Mouse (Mus musculus): ENCODE data around the gene Klhl23.

The Klhl23 gene

DNA sequence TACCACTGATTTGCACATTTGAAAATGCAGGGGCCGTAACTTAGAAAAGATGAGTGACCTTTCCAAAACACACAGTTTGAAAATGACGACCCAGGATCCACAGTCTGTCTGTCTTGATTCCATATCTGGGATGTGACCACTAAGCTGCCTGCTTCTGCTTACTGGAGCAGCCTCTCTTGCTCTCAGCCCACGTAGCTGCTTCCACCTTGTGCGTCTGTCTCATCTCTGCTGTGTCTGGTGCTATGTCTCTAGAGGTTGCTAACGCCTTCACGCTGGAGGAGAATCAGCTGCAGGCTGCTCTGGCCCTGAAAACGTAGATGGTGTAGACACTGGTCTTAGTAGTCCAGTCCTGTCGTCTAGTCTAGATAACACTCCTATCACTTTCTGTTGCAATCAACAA is 8.4 kb downstream of the Klhl23 start:
- DNase-seq (ENCODE audit: low spot score): no peak

DNA sequence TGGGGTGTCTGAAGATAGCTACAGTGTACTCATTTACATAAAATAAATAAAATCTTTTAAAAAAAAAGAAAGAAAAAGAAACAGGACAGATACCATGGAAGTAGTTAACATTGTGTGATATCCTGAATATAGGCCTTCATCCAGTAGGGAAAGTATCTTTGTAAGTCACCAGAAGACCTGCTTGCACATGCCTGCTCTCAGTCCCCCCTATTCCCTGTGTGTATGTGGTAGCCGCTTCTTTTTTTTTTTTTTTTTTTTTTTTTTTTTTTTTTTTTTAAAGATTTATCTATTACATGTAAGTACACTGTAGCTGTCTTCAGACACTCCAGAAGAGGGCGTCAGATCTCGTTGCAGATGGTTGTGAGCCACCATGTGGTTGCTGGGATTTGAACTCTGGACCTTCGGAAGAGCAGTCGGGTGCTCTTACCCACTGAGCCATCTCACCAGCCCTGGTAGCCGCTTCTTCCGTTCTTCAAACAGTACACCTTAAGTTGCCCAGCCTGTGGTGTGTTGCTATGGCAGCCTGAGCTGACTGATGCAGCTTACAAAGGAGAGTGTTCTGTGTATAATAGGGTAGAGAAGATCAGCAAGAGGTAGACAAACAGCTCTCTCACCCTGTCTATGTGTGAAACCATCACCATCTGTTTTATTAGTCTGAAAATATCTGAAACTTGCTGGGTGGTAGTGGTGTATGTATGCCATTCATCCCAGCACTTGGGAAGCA is 15.7 kb downstream of the Klhl23 start:
- DNase-seq (ENCODE audit: low spot score): no peak

DNA sequence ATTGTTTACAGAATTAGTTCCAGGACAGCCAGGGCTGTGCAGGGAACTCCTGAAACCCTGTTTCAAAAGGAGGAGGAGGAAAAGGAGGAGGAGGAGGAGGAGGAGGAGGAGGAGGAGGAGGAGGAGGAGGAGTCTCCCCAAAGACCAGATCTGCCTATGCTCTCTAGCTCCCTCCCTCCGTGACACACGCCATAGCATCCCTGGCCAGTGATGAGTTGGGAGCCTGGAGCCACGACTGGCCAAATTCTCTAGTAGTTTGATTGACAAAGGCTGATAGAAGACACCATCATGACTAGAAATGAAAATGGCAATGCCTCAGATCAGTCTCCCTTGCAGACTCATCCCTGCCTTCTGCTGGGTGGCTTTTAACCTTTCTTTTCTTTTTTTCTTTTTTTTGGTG is 16.3 kb downstream of the Klhl23 start:
- no peak for DNase-seq (ENCODE audit: low spot score)

DNA sequence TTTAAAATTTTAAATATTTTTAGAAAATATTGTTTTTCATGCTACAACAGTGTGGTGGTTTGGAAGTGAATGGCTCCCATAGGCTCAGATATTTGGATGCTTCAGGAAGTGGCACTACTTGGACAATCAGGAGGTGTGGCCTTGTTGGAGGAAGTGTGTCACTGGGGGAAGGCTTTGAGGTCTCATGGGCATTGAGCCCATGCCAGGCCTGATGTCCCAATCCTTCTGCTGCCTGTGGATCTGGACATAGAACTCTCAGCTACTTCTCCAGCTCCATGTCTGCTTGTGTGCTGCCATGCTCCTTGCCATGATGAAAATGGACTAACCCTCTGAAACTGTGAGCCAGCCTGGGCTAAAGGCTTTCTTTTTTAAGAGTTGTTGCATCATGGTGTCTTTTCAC is 17.0 kb downstream of the Klhl23 start:
- DNase-seq (ENCODE audit: low spot score): no peak

DNA sequence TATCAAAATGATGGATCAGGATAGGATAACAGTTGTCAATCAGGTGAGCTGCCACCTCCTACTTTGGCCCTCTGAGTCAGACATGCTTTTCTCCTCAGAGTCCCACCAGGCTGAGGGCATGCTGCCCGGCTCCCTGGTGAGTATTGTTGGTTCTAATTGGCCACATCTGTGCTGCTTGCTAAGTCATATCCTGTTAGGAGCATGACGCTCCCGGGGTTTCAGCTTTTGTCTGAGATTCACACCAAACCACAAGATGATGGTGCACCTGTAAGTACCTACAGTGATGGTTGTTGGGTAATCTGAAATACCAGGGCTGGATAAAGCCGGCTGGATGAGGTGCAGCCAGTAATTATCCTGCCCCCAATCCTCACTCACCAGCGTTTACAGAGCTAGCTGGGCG is 18.5 kb downstream of the Klhl23 start:
- no peak for DNase-seq (ENCODE audit: low spot score)

DNA sequence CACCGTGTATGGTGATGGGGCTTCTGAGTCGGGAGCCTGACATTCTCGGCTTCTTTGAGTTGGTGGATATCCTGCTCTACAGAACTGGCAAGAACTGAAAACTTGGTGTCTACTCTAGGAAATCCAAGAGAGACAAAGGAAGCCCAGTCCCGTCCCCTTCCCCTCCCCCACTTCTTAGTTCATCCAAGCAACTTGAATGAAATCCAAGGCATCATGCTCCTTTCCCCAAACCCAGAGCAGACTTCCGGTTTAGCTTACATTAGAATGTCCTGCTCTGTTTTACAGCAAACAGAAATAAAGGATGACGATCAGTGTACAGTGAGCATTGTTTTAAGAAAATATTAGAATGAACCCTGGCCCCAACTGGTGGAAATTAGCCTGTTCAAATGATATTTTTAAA is 27.5 kb downstream of the Klhl23 start:
- no peak for DNase-seq (ENCODE audit: low spot score)

DNA sequence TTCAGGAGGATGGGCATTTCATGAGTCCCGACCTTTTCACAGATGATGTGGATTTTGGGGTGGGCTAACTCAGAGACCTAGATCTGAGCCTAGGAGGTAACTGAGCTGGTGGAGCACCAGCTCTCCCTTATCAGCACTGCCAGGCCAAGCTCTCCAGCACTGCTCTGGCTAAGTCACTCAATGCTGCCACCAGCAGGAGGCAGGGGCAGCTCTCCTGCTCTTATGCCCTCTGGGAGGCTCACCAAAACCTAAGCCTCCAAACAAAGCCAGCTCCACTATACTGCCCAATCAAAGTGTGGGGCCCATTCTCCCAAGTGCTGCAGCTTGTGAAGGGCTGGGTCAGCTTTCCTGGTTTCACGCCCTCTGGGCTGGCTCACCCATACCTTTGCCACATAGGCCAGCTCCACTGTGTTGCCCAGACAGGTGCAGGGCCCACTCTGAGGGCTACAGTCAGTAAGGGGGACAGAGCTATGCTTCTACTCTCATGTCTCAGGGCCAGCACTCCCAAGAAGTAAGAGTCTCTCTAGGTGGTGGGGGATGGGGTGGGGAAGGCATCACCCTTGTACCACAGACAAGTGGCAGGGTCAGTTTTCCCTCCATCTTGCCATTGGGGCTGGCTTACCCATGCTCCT is 29.8 kb downstream of the Klhl23 start:
- DNase-seq (ENCODE audit: low spot score): no peak

DNA sequence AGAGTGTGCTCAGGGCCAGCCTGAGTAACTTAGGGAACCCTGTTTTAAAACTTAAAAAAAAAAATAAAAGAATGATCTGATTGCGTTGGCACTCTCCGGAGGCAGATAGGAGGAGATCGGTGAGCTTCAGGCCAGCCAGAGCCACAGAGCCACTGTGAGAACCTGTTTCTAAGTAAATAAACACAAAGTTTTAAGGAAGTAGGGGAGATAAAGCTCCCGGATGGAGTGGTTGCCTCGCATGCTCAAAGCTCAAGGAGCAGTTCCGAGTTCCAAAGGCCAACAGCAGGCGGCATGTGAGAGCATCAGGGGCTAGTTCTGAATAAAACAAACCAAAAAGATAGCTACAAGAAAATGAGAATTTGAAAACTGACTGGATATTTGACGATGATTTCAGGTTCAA is 34.6 kb downstream of the Klhl23 start:
- DNase-seq (ENCODE audit: low spot score): no peak

DNA sequence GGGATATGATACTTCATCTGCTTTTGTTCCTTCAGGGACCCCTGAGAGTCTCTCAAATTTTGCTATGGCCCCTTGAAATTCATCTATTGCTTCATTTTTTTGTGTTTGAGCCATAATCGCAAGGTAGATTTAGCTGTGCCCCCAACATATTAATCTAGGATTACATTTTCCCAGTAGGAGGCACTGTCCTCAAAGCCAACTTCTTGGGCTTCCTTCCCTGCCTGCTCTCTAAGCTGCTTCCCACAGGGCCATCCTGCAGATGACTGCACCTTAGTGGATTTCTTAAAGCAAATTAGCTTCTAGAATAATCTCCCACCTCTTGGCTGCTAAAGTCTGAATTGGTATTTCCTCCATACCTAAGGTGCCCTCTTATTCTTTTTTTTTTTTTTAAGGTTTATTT is 36.1 kb downstream of the Klhl23 start:
- no peak for DNase-seq (ENCODE audit: low spot score)

DNA sequence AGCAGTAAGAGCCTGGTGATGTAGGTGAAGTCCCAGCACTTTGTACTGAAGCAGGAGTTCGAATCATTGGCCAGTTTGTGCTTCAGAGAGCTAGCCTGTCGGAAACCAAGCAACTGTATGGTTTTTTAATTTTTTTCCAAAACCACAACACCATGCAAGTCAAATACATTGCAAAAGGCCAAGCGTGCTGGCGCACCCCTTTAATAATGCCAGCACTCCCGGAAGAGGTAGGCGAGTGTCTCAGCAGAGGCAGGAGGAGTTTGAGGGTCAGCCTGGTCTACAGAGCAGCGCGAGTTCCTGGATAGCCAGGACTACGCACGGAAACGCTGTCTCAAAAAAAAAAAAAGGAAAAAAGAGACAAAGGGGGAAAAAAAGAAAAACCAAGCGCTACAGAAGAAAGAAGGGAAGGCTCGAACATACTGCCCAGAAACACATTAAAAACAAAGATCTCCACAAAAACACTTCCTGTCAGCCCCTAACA is 39.3 kb downstream of the Klhl23 start:
- DNase-seq (ENCODE audit: low spot score): no peak

DNA sequence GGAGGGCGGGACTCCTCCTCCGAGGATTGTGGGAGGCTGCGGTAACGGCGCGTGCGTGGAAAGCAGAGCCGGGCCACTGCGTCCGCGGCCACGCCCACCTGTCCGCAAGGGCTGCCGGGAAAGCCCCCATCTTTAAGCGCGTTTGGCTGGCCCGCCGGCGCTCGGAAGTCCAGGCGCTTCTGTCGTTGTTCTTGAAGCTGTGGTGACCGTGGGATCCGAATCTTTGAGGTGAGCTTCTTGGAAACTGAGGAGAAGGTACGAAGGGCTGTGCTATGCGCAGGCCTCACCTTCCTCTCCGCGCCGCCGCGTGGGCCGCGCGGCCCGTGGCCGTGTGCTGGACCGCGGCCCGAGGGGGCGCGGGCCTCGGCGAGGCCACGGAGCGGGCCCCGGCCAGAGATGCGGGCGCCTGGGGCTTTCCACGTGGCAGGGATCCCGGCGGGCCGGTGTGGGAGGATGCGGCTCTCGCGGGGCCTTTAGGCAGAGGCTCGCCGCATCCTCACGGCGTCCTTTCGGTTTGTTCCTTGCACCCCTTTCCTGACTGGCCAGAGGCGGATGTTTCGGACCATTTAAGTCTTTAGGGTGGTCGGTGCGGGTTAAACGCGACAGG is 39.8 kb downstream of the Klhl23 start, which contains the start of gene Ssb:
Ssb (plus strand) TSS at position 78 of the 607 bp plus-strand sequence.
- DNase-seq (ENCODE audit: low spot score): peak; percentile 79

DNA sequence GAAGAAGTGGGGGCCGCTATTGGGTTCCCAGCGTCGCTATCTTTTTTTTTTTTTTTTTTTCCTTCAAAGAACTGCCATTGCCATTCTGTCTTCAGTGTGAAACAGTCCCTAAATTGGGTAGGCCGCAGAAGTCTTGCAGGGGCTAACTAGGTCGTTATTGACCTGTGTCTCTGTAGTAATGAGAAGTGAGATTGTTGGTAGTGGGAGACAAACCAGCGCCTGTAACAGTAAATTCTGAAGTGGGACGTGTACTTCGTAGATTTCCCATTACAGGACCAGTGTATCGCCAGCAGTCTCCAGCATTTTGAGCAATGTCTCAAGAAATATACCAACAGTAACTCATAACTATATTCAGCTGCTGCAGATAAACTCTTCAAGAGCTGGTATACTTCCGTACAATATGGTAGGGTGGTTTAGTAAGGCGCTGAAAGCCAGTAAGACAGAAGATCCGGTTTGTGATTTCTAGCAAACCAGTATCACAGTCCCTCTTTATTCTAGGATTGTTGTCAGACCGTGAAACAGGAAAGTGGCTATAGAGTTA is 40.4 kb downstream of the Klhl23 start:
- no peak for DNase-seq (ENCODE audit: low spot score)

DNA sequence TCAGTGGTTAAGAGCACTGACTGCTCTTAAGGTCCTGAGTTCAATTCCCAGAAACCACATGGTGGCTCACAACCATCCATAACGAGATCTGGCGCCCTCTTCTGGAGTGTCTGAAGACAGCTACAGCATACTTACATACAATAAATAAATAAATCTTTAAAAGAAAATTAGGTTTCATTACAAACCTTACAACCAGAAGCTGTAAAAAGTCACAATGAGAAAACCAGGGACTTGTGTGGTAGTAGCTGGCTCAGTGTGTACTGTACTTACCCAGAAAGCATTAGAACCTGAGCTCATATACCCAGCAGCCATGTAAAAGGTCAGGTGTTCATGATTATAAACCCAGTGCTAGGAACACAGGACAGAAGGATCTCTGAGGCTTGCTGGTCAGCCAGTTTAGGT is 62.2 kb downstream of the Klhl23 start:
- no peak for DNase-seq (ENCODE audit: low spot score)

DNA sequence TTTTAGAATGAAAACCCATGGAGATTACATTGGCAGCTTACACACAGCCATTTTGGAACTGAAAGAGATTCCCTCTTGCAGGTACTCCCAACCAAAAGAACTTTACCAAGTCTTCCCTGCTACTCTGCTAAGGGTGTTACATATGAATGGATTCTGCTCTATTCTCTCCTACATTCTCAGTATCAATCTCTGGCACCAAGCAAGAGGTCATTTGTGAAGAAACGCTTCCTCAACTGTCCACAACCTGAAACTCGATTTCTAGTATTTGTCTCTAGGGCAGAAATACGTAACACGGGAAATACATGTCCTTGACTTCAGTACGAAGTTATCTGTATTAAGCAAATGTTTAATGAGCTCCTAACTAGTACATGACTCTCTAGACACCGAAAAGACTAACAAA is 62.8 kb downstream of the Klhl23 start:
- no peak for DNase-seq (ENCODE audit: low spot score)

DNA sequence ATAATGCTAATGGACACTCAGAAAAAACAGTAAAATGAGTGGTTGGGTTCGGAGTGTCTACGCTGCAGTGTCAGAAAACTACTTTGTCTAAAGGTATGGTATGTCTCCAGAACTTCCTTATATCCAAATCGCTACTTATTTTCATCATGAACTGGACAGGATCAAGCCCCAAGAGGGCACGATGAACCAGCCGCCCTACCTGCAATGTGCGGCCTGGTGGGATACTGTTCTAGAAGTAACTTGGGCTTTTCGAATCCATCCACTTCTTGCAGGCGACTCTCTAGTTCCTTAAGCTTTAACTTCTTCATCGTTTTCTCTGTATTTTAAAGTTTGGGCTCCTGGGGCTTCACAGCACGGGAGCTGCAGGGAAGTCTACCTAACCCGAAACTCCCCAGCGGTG is 63.3 kb downstream of the Klhl23 start:
- no peak for DNase-seq (ENCODE audit: low spot score)

DNA sequence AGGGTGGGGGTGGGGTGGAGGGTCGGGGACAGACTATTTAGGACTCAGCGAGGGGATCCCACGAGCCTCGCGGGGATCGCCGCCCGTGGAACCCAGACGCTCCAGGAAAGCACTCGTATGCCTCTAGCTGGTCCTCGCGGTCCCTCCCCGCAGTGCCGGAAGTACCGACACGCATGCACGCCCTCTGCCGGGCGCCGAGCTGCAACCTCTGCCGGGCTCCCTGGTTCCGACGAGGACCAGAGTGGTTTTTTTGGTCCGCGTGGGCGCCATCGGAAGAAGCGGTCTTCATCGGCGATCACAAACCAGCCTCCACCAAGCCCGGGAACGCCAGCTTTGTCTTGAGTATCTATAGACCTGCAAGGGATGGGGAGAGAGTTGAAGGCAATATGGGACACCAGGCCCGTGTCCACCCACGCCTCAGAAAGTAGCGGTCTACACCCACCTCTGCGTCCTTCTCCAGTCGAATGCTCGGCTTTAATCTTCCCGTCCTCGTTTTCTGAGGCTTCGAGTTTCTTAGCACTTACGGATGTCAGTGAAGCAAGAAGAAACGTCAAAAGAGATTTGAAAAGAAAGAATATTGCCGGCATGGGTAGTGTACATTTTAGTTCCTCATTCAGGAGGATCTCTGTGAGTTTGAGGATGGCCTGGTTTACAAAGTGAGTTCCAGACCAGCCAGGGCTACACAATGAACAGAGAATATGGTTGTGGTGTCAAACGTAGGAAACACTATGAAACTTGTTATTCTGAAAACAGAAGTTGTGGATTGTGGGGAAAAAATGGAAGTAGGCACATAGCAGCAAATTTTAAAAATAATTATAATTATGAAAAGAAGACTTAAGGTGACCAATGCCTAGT is 63.9 kb downstream of the Klhl23 start, which contains the start of gene Mettl5:
Mettl5 (minus strand) TSS at position 165 of the 855 bp plus-strand sequence.
- peak; percentile 81 for DNase-seq (ENCODE audit: low spot score)
